Mouse (Mus musculus): ENCODE results near the gene Zfp719. TPM values are rescaled to one million over a fixed set of nuclear protein-coding genes. Genes with fewer than 3 reads are reported as not detected.

The Zfp719 gene
- total and polyA plus RNA-seq, 3 experiments = 3.5 to 9.8 (median 5.8) TPM

GRCm38 (mm10) chr7:43554550-43554949 is 24.9 kb upstream of the Zfp719 start (continued):
- TF ChIP-seq MAFK (IDR thresholded peaks at IDR 0.05; ENCODE audit: insufficient replicate concordance, low read length) (peak; percentile 84), RCOR1 (conservative IDR thresholded peaks at IDR 0.05; ENCODE audit: low read depth, low read length) (0 out of 2 replicates have a peak, but pooled peaks have one; percentile 62), NELFE (IDR thresholded peaks at IDR 0.05; ENCODE audit: low read depth, low read length) (no peak), EP300 (IDR thresholded peaks at IDR 0.05; ENCODE audit: low read length) (peak; percentile 94), ZNF384 (IDR thresholded peaks at IDR 0.05; ENCODE audit: low read depth, low read length) (no peak), PAX5 (IDR thresholded peaks at IDR 0.05; ENCODE audit: low read length) (no peak), JUND (conservative IDR thresholded peaks at IDR 0.05; ENCODE audit: low read depth, low read length) (no peak; the same call in 1 of the 2 replicates), UBTF (IDR thresholded peaks at IDR 0.05; ENCODE audit: low read depth, low read length) (no peak; the same call in 1 of the 2 replicates), USF1 (IDR thresholded peaks at IDR 0.05; ENCODE audit: low read depth, low read length) (no peak), RAD21 (IDR thresholded peaks at IDR 0.05; ENCODE audit: low read depth, low read length) (no peak; the same call in 1 of the 2 replicates), POLR2A (IDR thresholded peaks at IDR 0.05; ENCODE audit: low read depth, low read length) (no peak)

GRCm38 (mm10) chr7:43555351-43555750 is 24.1 kb upstream of the Zfp719 start:
- H3K36me3 ChIP-seq (replicated peaks in 1 of 2; ENCODE audit: control insufficient read depth in 1 of 2, insufficient read depth in 1 of 2, low read length in 1 of 2) = no peaks in the 10 kb centered on the region
- no peak overlapping the region for H3K4me3 ChIP-seq (replicated peaks in 1 of 3; ENCODE audit: low read depth in 2 of 3, low read length in 2 of 3, poor library complexity in 1 of 3)
- no peaks in the 10 kb centered on the region for H3K9me3 ChIP-seq (replicated peaks; ENCODE audit: low read length)
- dilution Hi-C loops (cut with MboI; ENCODE audit: extremely low pct_ligation_motif_present, extremely low pct_unique_long_range_greater_than_20kb, low sequenced_read_pairs) = no loop called here
- in situ Hi-C loops (cut with MboI; ENCODE audit: low pct_ligation_motif_present, low pct_unique_long_range_greater_than_20kb, low sequenced_read_pairs) = no loop called here
- no peak overlapping the region for H3K9ac ChIP-seq (ENCODE audit: insufficient read depth, low read depth)
- no peak for DNase-seq (ENCODE audit: extremely low read depth)
- H3K79me2 ChIP-seq (replicated peaks; ENCODE audit: control insufficient read depth, extremely low read depth, insufficient read depth, poor library complexity, severe bottlenecking) = no peaks in the 10 kb centered on the region
- TF ChIP-seq MYC (IDR thresholded peaks at IDR 0.05; ENCODE audit: low read depth, low read length) = no peak
- TF ChIP-seq ZNF384 (IDR thresholded peaks at IDR 0.05; ENCODE audit: low read depth, low read length) = 0 out of 2 replicates have a peak, but pooled peaks have one; percentile 5
- TF ChIP-seq JUN (IDR thresholded peaks at IDR 0.05; ENCODE audit: insufficient read depth, low read depth, low read length) = no peak
- TF ChIP-seq MAFK (IDR thresholded peaks at IDR 0.05; ENCODE audit: insufficient replicate concordance, low read length) = peak; percentile 22; the same call in 1 of the 2 replicates
- no peaks in the 10 kb centered on the region for H3K27me3 ChIP-seq (replicated peaks)
- peaks cover 20 to 34% of the 10 kb centered on the region in 2 experiments for H3K4me1 ChIP-seq (ENCODE audit: control insufficient read depth in 1 of 2, insufficient read depth in 2 of 2)
- no peak overlapping the region for H3K4me2 ChIP-seq (ENCODE audit: insufficient read depth, low read depth, poor library complexity, severe bottlenecking)
- no peak overlapping the region for H3K27ac ChIP-seq (ENCODE audit: insufficient read depth, low read depth)

- TF ChIP-seq MEF2A (IDR thresholded peaks at IDR 0.05; ENCODE audit: borderline replicate concordance, low read depth, low read length) = no peak
- no peak for TF ChIP-seq TBP (conservative IDR thresholded peaks at IDR 0.05; ENCODE audit: low read depth, low read length)
- TF ChIP-seq CHD2 (IDR thresholded peaks at IDR 0.05; ENCODE audit: low read length) = no peak
- no peak for TF ChIP-seq NELFE (IDR thresholded peaks at IDR 0.05; ENCODE audit: low read depth, low read length)
- TF ChIP-seq ELF1 (IDR thresholded peaks at IDR 0.05; ENCODE audit: low read depth, low read length) = no peak
- TF ChIP-seq EP300 (IDR thresholded peaks at IDR 0.05; ENCODE audit: low read length) = no peak
- no peak for TF ChIP-seq CTCF (conservative IDR thresholded peaks at IDR 0.05 in 1 of 2, IDR thresholded peaks at IDR 0.05 in 1 of 2; ENCODE audit: low read depth in 2 of 2, low read length in 2 of 2)
- TF ChIP-seq SIN3A (IDR thresholded peaks at IDR 0.05; ENCODE audit: low read length) = no peak
- no peak for TF ChIP-seq RCOR1 (conservative IDR thresholded peaks at IDR 0.05; ENCODE audit: low read depth, low read length)
- TF ChIP-seq ZKSCAN1 (IDR thresholded peaks at IDR 0.05; ENCODE audit: borderline replicate concordance, low read depth, low read length) = no peak
- DNase-seq (ENCODE audit: extremely low read depth) = no peak
- dilution Hi-C loops (cut with MboI; ENCODE audit: extremely low pct_ligation_motif_present, extremely low pct_unique_long_range_greater_than_20kb, low sequenced_read_pairs) = no loop called here
These were observed 22.5 kb upstream of the Zfp719 start for GRCm38 (mm10) chr7:43556901-43557300.

More at GRCm38 (mm10) chr7:43556901-43557300, 22.5 kb upstream of the Zfp719 start:
- Histone ChIP-seq H3K9me3 (replicated peaks; ENCODE audit: low read length) (no peaks in the 10 kb centered on the region), H3K4me3 (replicated peaks in 1 of 3; ENCODE audit: low read depth in 2 of 3, low read length in 2 of 3, poor library complexity in 1 of 3) (no peak overlapping the region), H3K4me2 (ENCODE audit: insufficient read depth, low read depth, poor library complexity, severe bottlenecking) (no peak overlapping the region), H3K9ac (ENCODE audit: insufficient read depth, low read depth) (no peak overlapping the region), H3K4me1 (ENCODE audit: control insufficient read depth in 1 of 2, insufficient read depth in 2 of 2) (peaks cover 20 to 34% of the 10 kb centered on the region in 2 experiments), H3K27ac (ENCODE audit: insufficient read depth, low read depth) (no peak overlapping the region), H3K79me2 (replicated peaks; ENCODE audit: control insufficient read depth, extremely low read depth, insufficient read depth, poor library complexity, severe bottlenecking) (no peaks in the 10 kb centered on the region), H3K36me3 (replicated peaks in 1 of 2; ENCODE audit: control insufficient read depth in 1 of 2, insufficient read depth in 1 of 2, low read length in 1 of 2) (no peaks in the 10 kb centered on the region), H3K27me3 (replicated peaks) (no peaks in the 10 kb centered on the region)
- in situ Hi-C loops (cut with MboI; ENCODE audit: low pct_ligation_motif_present, low pct_unique_long_range_greater_than_20kb, low sequenced_read_pairs) = no loop called here

Measured in CH12.LX (cell line).